Mouse (Mus musculus) liver, adult 2 months (tissue): ENCODE data around the gene Gm11037.

Experiments
- CTCF ChIP-seq: fragments of 200-500 bp; IDR thresholded peaks from 2 replicates; pipeline ENCODE4 v1.5.1; 2011; ENCODE audit warnings: low read depth, low read length, control low read depth
- POLR2A ChIP-seq: fragments of 200-500 bp; IDR thresholded peaks from 2 replicates; pipeline ENCODE4 v1.6.1; 2011; ENCODE audit warnings: low read length, control low read depth; ENCODE audit not compliant: insufficient read depth; ENCODE audit errors: extremely low read depth

DNA sequence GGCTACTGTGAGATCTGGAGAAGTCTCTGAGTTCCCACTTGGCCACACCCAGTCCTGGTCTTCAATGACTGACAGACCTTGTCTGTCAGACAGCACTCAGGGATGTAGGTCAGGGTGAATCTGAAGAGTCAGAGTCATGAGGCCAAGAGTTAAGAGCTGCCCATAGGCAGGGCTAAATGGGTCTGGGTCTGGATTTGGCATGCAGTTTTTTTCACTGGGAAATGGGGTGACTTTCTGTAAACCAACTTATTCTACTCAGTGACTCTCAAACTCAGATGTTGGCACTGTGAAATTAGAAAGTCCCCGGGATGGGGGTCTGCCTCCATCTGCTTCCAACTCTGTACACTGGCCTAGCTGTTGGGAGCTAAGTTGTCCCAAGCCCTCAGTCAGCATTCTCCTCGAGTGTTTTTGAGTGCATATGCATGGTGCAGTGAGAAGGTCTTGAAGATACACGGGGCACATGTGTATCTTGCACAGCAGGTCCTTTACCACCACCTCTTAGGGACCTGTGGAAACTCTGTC is 4.6 kb upstream of the Gm11037 start:
- TF ChIP-seq CTCF (no peak), POLR2A (no peak)
